Mouse (Mus musculus): ENCODE data around the gene Pwp1. TPM values are rescaled to one million over a fixed set of nuclear protein-coding genes. Genes with fewer than 3 reads are reported as not detected.
"Not testable (repeated sequence)": the region's sequence is repeated elsewhere in the genome, so short reads cannot be mapped to it uniquely, and the experiment has no call there.

Pwp1 gene
- polyA plus RNA-seq (2015; fragmentation: Nextera tagmentation; extraction: Ambion mirVana): 34.0 and 37.0 TPM in 2 replicates

DNA sequence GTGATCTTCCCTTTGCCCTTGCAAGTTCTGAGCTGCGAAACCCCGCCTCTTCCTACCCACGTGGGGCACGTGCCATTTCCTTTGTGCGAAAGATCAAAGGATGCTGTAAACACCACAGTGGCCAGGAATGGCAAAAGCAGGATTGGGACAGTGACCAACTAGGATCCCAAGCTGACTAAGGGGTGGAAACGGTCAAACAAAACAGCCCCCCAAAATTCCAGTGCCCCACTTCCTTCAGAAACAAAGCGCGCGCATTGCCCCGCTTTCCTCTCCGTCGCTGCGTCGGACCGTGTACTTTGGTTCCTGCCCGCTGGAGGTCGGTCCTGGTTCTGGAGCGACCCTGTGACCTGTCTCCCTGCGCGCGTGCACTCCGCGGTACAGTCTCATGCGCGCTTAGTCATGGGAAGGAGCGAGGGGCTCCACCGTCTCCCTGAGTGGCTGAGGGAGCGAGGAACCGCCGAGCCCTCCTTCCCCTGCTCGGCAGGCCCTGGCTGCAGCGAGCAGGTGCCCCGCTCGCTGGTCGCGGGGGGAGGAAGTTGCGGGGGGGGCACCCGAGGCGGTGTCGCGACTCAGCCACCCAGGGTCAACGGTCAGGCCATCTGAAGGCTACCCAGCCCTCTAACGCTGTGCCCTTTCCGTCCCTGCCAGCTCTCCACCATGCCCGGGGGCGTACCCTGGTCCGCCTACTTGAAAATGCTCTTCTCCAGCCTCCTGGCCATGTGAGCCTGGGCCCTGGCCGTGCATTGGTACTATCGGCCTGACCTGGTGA, at the start of gene Pwp1:
Gene Pwp1, plus strand, starts transcription at position 410 of the 769 bp plus-strand sequence.
- TF ChIP-seq CTCF (IDR thresholded peaks at IDR 0.05): peak; percentile 34; the same call in 1 of the 2 replicates
- not testable (repeated sequence) for H3K27me3 ChIP-seq (replicated peaks; ENCODE audit: insufficient read depth, low read length); H3K9me3 ChIP-seq (ENCODE audit: low read length); H3K9ac ChIP-seq (replicated peaks; ENCODE audit: low read depth); H3K36me3 ChIP-seq (ENCODE audit: insufficient read depth, low read length); H3K27ac ChIP-seq (ENCODE audit: low read length); H3K4me1 ChIP-seq (ENCODE audit: insufficient read depth, low read depth, low read length)
- ATAC-seq: peak; percentile 87
- WGBS: 1% methylated on average over 37 of the region's 49 CpGs
- Histone ChIP-seq H3K4me2 (replicated peaks; ENCODE audit: low read depth, low read length) (peak within 1 kb of the TSS; percentile 63), H3K4me3 (ENCODE audit: low read depth, low read length) (peak within 1 kb of the TSS; percentile 35)
- peak; percentile 6 for DNase-seq (ENCODE audit: low spot score)

- peak; percentile 87 for ATAC-seq
- H3K4me3 ChIP-seq (ENCODE audit: low read depth, low read length); H3K9me3 ChIP-seq (ENCODE audit: low read length); H3K4me1 ChIP-seq (ENCODE audit: insufficient read depth, low read depth, low read length); H3K36me3 ChIP-seq (ENCODE audit: insufficient read depth, low read length); H3K4me2 ChIP-seq (replicated peaks; ENCODE audit: low read depth, low read length); H3K27me3 ChIP-seq (replicated peaks; ENCODE audit: insufficient read depth, low read length); H3K27ac ChIP-seq (ENCODE audit: low read length); H3K9ac ChIP-seq (replicated peaks; ENCODE audit: low read depth): not testable (repeated sequence)
- peak; percentile 7 for DNase-seq (ENCODE audit: low spot score)
- 80% methylated on average over 1 of the region's 3 CpGs for WGBS
Observed at GRCm38 (mm10) chr10:85822143-85822696, 7.1 kb upstream of the Pwp1 start.

- not testable (repeated sequence) for H3K9me3 ChIP-seq (ENCODE audit: low read length); H3K27me3 ChIP-seq (replicated peaks; ENCODE audit: insufficient read depth, low read length); H3K27ac ChIP-seq (ENCODE audit: low read length); H3K36me3 ChIP-seq (ENCODE audit: insufficient read depth, low read length); H3K4me2 ChIP-seq (replicated peaks; ENCODE audit: low read depth, low read length); H3K9ac ChIP-seq (replicated peaks; ENCODE audit: low read depth); H3K4me1 ChIP-seq (ENCODE audit: insufficient read depth, low read depth, low read length); H3K4me3 ChIP-seq (ENCODE audit: low read depth, low read length); DNase-seq (ENCODE audit: low spot score)
- 64% methylated on average over 1 of the region's 1 CpGs for WGBS
- ATAC-seq: peak; percentile 58
- TF ChIP-seq EP300 (IDR thresholded peaks at IDR 0.05): 0 out of 2 replicates have a peak, but pooled peaks have one; percentile 13
Observed at GRCm38 (mm10) chr10:85823752-85824151, 5.5 kb upstream of the Pwp1 start.

DNA sequence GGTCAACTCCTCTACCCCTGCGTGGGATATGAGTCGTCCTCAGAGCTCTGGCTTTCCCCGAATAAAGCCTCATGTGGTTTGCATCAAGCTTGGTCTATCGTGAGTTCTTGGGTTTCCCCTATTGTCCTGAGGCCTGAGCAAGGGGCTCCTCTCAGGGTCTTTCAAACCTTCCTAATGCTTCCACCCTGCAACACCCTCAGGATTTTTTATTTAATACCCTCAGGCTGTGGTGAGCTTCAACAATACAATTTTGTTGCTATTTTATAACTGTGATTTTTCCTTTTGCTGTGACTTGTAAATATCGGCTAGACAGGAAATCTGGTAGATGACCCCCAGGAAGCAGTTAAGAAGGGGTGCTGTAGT, 591 bp upstream of the Pwp1 start:
- not testable (repeated sequence) for H3K9ac ChIP-seq (replicated peaks; ENCODE audit: low read depth); H3K9me3 ChIP-seq (ENCODE audit: low read length); ATAC-seq; H3K36me3 ChIP-seq (ENCODE audit: insufficient read depth, low read length); DNase-seq (ENCODE audit: low spot score); H3K4me1 ChIP-seq (ENCODE audit: insufficient read depth, low read depth, low read length); H3K27me3 ChIP-seq (replicated peaks; ENCODE audit: insufficient read depth, low read length); H3K27ac ChIP-seq (ENCODE audit: low read length)
- WGBS: 66% methylated on average over 5 of the region's 5 CpGs
- Histone ChIP-seq H3K4me3 (ENCODE audit: low read depth, low read length) (peak overlapping the region; percentile 35; the same call in 1 of the 2 replicates), H3K4me2 (replicated peaks; ENCODE audit: low read depth, low read length) (peak overlapping the region; percentile 63; the same call in 1 of the 2 replicates)

DNA sequence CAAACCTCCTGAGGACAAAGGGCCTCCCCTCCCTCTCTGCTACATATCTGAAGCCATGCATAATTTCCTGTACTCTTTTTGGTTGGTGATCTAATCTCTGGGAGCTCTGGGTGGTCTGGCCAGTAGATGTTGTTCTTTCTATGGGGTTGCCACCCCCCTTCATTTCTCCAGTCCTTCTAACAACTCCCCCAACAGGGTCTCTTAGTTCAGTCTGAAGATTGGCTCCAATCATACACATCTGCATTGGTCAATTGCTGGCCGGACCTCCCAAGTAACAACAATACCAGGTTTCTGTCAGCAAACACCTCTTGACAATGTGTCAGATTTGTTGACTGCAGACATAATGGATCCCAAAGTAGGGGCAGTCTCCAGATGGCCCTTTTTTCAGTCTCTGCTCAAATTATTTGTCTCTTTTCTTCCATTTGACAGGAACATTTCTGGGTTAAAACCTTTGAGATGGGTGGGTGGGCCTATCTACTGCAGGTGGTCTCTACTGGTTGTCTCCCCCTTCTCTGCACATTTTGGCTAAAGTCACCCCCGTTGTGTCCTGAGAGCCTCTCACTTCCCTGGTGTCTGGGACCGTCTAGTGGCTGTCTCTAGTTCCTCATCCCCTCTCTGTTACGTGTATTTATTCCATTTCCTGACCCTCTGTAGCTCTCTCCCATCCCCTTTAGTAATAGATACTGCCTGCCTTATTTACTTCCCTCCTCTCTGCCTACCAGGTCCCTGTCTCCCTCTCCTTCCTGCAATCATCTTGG, 17.0 kb downstream of the Pwp1 start:
- peak; percentile 79 for DNase-seq (ENCODE audit: low spot score)
- no peaks in the 10 kb centered on the region for H3K27me3 ChIP-seq (replicated peaks; ENCODE audit: insufficient read depth, low read length)
- no peaks in the 10 kb centered on the region for H3K9me3 ChIP-seq (ENCODE audit: low read length)
- 38% methylated on average over 4 of the region's 4 CpGs for WGBS
- H3K27ac ChIP-seq (ENCODE audit: low read length): no peak overlapping the region
- H3K4me3 ChIP-seq (ENCODE audit: low read depth, low read length): no peak overlapping the region
- peak; percentile 93 for ATAC-seq
- H3K9ac ChIP-seq (replicated peaks; ENCODE audit: low read depth): no peak overlapping the region
- H3K4me2 ChIP-seq (replicated peaks; ENCODE audit: low read depth, low read length): no peak overlapping the region
- H3K4me1 ChIP-seq (ENCODE audit: insufficient read depth, low read depth, low read length): no peaks in the 10 kb centered on the region
- TF ChIP-seq EP300 (IDR thresholded peaks at IDR 0.05): peak; percentile 49; the same call in 1 of the 2 replicates
- no peak for TF ChIP-seq CTCF (IDR thresholded peaks at IDR 0.05)
- no peaks in the 10 kb centered on the region for H3K36me3 ChIP-seq (ENCODE audit: insufficient read depth, low read length)

GRCm38 (mm10) chr10:85871698-85872478, 42.6 kb downstream of the Pwp1 start:
- no peaks in the 10 kb centered on the region for H3K27me3 ChIP-seq (replicated peaks; ENCODE audit: insufficient read depth, low read length)
- ATAC-seq: peak; percentile 92

More at GRCm38 (mm10) chr10:85871698-85872478, 42.6 kb downstream of the Pwp1 start:
- Histone ChIP-seq H3K9me3 (ENCODE audit: low read length) (no peaks in the 10 kb centered on the region), H3K4me2 (replicated peaks; ENCODE audit: low read depth, low read length) (peak overlapping the region; percentile 86), H3K36me3 (ENCODE audit: insufficient read depth, low read length) (no peaks in the 10 kb centered on the region), H3K9ac (replicated peaks; ENCODE audit: low read depth) (peak overlapping the region; percentile 79), H3K27ac (ENCODE audit: low read length) (peak overlapping the region; percentile 66; the same call in 1 of the 2 replicates), H3K4me3 (ENCODE audit: low read depth, low read length) (peak overlapping the region; percentile 91), H3K4me1 (ENCODE audit: insufficient read depth, low read depth, low read length) (peaks cover 8% of the 10 kb centered on the region)
- TF ChIP-seq CTCF (IDR thresholded peaks at IDR 0.05) (no peak), EP300 (IDR thresholded peaks at IDR 0.05) (no peak)
- under 1% methylated on average over 54 of the region's 55 CpGs for WGBS
- peak; percentile 94 for DNase-seq (ENCODE audit: low spot score)
